Mouse (Mus musculus): ENCODE results near the gene Fem1a. TPM values are rescaled to one million over a fixed set of nuclear protein-coding genes. Genes with fewer than 3 reads are reported as not detected.

The Fem1a gene
- total and polyA plus RNA-seq, 3 experiments, result 16.6 to 26.0 (median 17.5) TPM

DNA sequence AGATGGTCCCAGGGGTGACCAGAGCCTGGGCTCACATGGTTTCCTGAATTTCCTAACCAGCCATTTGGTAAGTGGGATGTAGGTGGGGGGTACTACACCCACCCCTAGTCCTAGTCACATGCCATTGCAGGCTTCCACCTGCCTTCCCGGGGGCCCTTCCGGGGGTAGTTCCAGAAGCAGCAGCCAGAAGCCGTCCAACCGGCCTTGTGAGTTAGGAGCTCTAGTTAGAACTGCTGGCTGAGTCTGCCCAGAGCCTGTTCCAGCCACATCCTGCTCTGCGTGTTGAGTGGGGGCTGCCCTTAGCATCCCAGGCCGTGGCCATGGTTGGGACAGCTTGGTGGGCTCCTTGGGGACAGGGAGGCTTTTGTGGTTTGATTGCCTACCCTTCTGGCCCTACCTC, 51.5 kb downstream of the Fem1a start:
- peaks cover 20 to 58% of the 10 kb centered on the region in 2 experiments for H3K4me1 ChIP-seq (ENCODE audit: control insufficient read depth in 1 of 2, insufficient read depth in 2 of 2)
- no peak overlapping the region for H3K4me2 ChIP-seq (ENCODE audit: insufficient read depth, low read depth, poor library complexity, severe bottlenecking)
- dilution Hi-C loops (cut with MboI; ENCODE audit: extremely low pct_ligation_motif_present, extremely low pct_unique_long_range_greater_than_20kb, low sequenced_read_pairs), result no loop called here
- peak overlapping the region; percentile 14; the same call in 1 of the 2 replicates for H3K27ac ChIP-seq (ENCODE audit: insufficient read depth, low read depth)
- H3K36me3 ChIP-seq (replicated peaks in 1 of 2; ENCODE audit: control insufficient read depth in 1 of 2, insufficient read depth in 1 of 2, low read length in 1 of 2), result peaks cover 70 to 81% of the 10 kb centered on the region in 2 experiments
- TF ChIP-seq MAFK (IDR thresholded peaks at IDR 0.05; ENCODE audit: insufficient replicate concordance, low read length) (no peak), USF1 (IDR thresholded peaks at IDR 0.05; ENCODE audit: low read depth, low read length) (no peak), MAZ (IDR thresholded peaks at IDR 0.05; ENCODE audit: low read depth, low read length) (no peak), POLR2AphosphoS2 (IDR thresholded peaks at IDR 0.05; ENCODE audit: low read depth, low read length) (no peak), CHD2 (IDR thresholded peaks at IDR 0.05; ENCODE audit: low read length) (no peak), ZKSCAN1 (IDR thresholded peaks at IDR 0.05; ENCODE audit: borderline replicate concordance, low read depth, low read length) (no peak), EP300 (IDR thresholded peaks at IDR 0.05; ENCODE audit: low read length) (no peak), POLR2A (IDR thresholded peaks at IDR 0.05; ENCODE audit: low read depth, low read length) (no peak), MEF2A (IDR thresholded peaks at IDR 0.05; ENCODE audit: borderline replicate concordance, low read depth, low read length) (no peak), SMC3 (IDR thresholded peaks at IDR 0.05; ENCODE audit: low read depth, low read length) (no peak), ZMIZ1 (IDR thresholded peaks at IDR 0.05; ENCODE audit: low read depth, low read length) (no peak)
- DNase-seq (ENCODE audit: extremely low read depth), result no peak
- in situ Hi-C loops (cut with MboI; ENCODE audit: low pct_ligation_motif_present, low pct_unique_long_range_greater_than_20kb, low sequenced_read_pairs), result no loop called here
- no peaks in the 10 kb centered on the region for H3K27me3 ChIP-seq (replicated peaks)
- no peaks in the 10 kb centered on the region for H3K9me3 ChIP-seq (replicated peaks; ENCODE audit: low read length)
- peaks cover 55% of the 10 kb centered on the region for H3K79me2 ChIP-seq (replicated peaks; ENCODE audit: control insufficient read depth, extremely low read depth, insufficient read depth, poor library complexity, severe bottlenecking)
- no peak overlapping the region for H3K4me3 ChIP-seq (replicated peaks in 1 of 3; ENCODE audit: low read depth in 2 of 3, low read length in 2 of 3, poor library complexity in 1 of 3)
- no peak overlapping the region for H3K9ac ChIP-seq (ENCODE audit: insufficient read depth, low read depth)

DNA sequence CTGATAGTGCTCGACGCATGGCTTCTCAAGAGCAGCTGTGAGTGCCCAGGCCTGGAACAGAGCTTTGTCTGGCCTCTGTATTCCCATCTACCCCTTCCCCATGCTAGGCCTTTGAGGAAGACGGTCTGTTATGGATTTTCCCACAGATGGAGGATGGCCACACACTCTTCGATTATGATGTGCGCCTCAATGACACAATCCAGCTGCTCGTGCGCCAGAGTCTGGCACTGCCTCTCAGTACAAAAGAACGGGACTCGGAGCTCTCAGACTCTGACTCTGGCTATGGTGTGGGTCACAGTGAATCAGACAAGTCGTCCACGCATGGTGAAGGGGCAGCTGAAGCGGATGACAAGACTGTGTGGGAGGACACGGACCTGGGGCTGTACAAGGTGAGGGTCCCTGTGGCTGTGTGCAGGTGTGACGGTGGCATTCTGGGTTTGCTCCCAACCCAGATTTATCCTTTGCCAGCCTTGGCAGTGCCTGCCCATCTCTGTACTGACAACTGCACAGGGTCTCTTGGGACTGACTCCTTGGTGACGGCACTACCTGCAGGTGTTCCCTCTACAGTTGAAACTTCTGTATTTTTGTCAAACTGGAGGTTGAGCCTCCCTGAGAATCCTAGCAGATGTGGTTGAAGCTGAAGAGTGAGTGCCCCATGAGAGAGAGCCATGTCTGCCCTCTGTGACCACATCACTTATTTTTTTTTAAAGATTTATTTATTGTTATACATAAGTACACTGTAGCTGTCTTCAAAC, 52.8 kb downstream of the Fem1a start:
- Histone ChIP-seq H3K9me3 (replicated peaks; ENCODE audit: low read length) (no peaks in the 10 kb centered on the region), H3K9ac (ENCODE audit: insufficient read depth, low read depth) (no peak overlapping the region), H3K79me2 (replicated peaks; ENCODE audit: control insufficient read depth, extremely low read depth, insufficient read depth, poor library complexity, severe bottlenecking) (peaks cover 52% of the 10 kb centered on the region), H3K4me3 (replicated peaks in 1 of 3; ENCODE audit: low read depth in 2 of 3, low read length in 2 of 3, poor library complexity in 1 of 3) (no peak overlapping the region), H3K27ac (ENCODE audit: insufficient read depth, low read depth) (0 out of 2 replicates have a peak overlapping the region, but pooled peaks have one; percentile 28), H3K4me1 (ENCODE audit: control insufficient read depth in 1 of 2, insufficient read depth in 2 of 2) (peaks cover 20 to 58% of the 10 kb centered on the region in 2 experiments), H3K4me2 (ENCODE audit: insufficient read depth, low read depth, poor library complexity, severe bottlenecking) (no peak overlapping the region), H3K36me3 (replicated peaks in 1 of 2; ENCODE audit: control insufficient read depth in 1 of 2, insufficient read depth in 1 of 2, low read length in 1 of 2) (peaks cover 80 to 94% of the 10 kb centered on the region in 2 experiments), H3K27me3 (replicated peaks) (no peaks in the 10 kb centered on the region)
- DNase-seq (ENCODE audit: extremely low read depth), result peak; percentile 64
- dilution Hi-C loops (cut with MboI; ENCODE audit: extremely low pct_ligation_motif_present, extremely low pct_unique_long_range_greater_than_20kb, low sequenced_read_pairs) (no loop called here), in situ Hi-C loops (cut with MboI; ENCODE audit: low pct_ligation_motif_present, low pct_unique_long_range_greater_than_20kb, low sequenced_read_pairs) (no loop called here)
- TF ChIP-seq ELF1 (IDR thresholded peaks at IDR 0.05; ENCODE audit: low read depth, low read length), result no peak
- TF ChIP-seq ETS1 (conservative IDR thresholded peaks at IDR 0.05; ENCODE audit: low read depth, low read length), result peak; percentile 41; the same call in 1 of the 2 replicates
- TF ChIP-seq EP300 (IDR thresholded peaks at IDR 0.05; ENCODE audit: low read length), result peak; percentile 41; the same call in 1 of the 2 replicates
- TF ChIP-seq ZNF384 (IDR thresholded peaks at IDR 0.05; ENCODE audit: low read depth, low read length), result peak; percentile 29; the same call in 1 of the 2 replicates

Other genes starting within 250 kb of the Fem1a start
- 29.3 and 33.5 TPM in 2 replicates for gene Sh3gl1, start 220.2 kb upstream of the Fem1a start, total RNA-seq (2012; rRNA removed)
- 38.0 and 39.4 TPM in 2 replicates for gene Sh3gl1, start 220.2 kb upstream of the Fem1a start, total RNA-seq (2014; rRNA removed)
- 32.1 and 39.0 TPM in 2 replicates for gene Sh3gl1, start 220.2 kb upstream of the Fem1a start, polyA plus RNA-seq (2012; ENCODE audit: insufficient read length, low read depth)
- gene Chaf1a, start 216.4 kb upstream of the Fem1a start, total RNA-seq (2012; rRNA removed), result 39.3 and 55.0 TPM in 2 replicates
- gene Chaf1a, start 216.4 kb upstream of the Fem1a start, total RNA-seq (2014; rRNA removed), result 18.4 and 18.6 TPM in 2 replicates
- gene Chaf1a, start 216.4 kb upstream of the Fem1a start, polyA plus RNA-seq (2012; ENCODE audit: insufficient read length, low read depth), result 97.1 and 135 TPM in 2 replicates
- 26.8 and 27.8 TPM in 2 replicates for gene Ubxn6, start 181.8 kb upstream of the Fem1a start, total RNA-seq (2012; rRNA removed)
- 23.9 and 29.1 TPM in 2 replicates for gene Ubxn6, start 181.8 kb upstream of the Fem1a start, total RNA-seq (2014; rRNA removed)
- gene Ubxn6, start 181.8 kb upstream of the Fem1a start, polyA plus RNA-seq (2012; ENCODE audit: insufficient read length, low read depth), result 24.6 and 26.9 TPM in 2 replicates
- 68.9 and 79.9 TPM in 2 replicates for gene Hdgfl2, start 177.2 kb upstream of the Fem1a start, total RNA-seq (2012; rRNA removed)
- 35.3 and 41.1 TPM in 2 replicates for gene Hdgfl2, start 177.2 kb upstream of the Fem1a start, total RNA-seq (2014; rRNA removed)
- gene Hdgfl2, start 177.2 kb upstream of the Fem1a start, polyA plus RNA-seq (2012; ENCODE audit: insufficient read length, low read depth), result 93.6 and 126 TPM in 2 replicates
- gene Plin4, start 147.0 kb upstream of the Fem1a start, total RNA-seq (2012; rRNA removed), result 0.04 TPM in 2 replicates
- not detected in 2 replicates for gene Plin4, start 147.0 kb upstream of the Fem1a start, total RNA-seq (2014; rRNA removed)
- gene Plin4, start 147.0 kb upstream of the Fem1a start, polyA plus RNA-seq (2012; ENCODE audit: insufficient read length, low read depth), result 0.04 TPM in 1 of 2 replicates, not detected in the other
- gene Plin5, start 139.2 kb upstream of the Fem1a start, total RNA-seq (2012; rRNA removed), result 0.04 TPM in 1 of 2 replicates, not detected in the other
- not detected in 2 replicates for gene Plin5, start 139.2 kb upstream of the Fem1a start, total RNA-seq (2014; rRNA removed)
- not detected in 2 replicates for gene Plin5, start 139.2 kb upstream of the Fem1a start, polyA plus RNA-seq (2012; ENCODE audit: insufficient read length, low read depth)
- gene Lrg1, start 134.8 kb upstream of the Fem1a start, total RNA-seq (2012; rRNA removed), result not detected in 2 replicates
- gene Lrg1, start 134.8 kb upstream of the Fem1a start, total RNA-seq (2014; rRNA removed), result not detected in 2 replicates
- gene Lrg1, start 134.8 kb upstream of the Fem1a start, polyA plus RNA-seq (2012; ENCODE audit: insufficient read length, low read depth), result not detected in 2 replicates
- 1.5 and 2.2 TPM in 2 replicates for gene Sema6b, start 116.5 kb upstream of the Fem1a start, total RNA-seq (2012; rRNA removed)
- gene Sema6b, start 116.5 kb upstream of the Fem1a start, total RNA-seq (2014; rRNA removed), result 0.71 and 0.78 TPM in 2 replicates
- 1.3 TPM in 2 replicates for gene Sema6b, start 116.5 kb upstream of the Fem1a start, polyA plus RNA-seq (2012; ENCODE audit: insufficient read length, low read depth)
- 1.9 and 2.4 TPM in 2 replicates for gene Tnfaip8l1, start 94.3 kb upstream of the Fem1a start, total RNA-seq (2012; rRNA removed)
- gene Tnfaip8l1, start 94.3 kb upstream of the Fem1a start, total RNA-seq (2014; rRNA removed), result 2.0 and 2.6 TPM in 2 replicates
- gene Tnfaip8l1, start 94.3 kb upstream of the Fem1a start, polyA plus RNA-seq (2012; ENCODE audit: insufficient read length, low read depth), result 1.6 and 1.9 TPM in 2 replicates
- 101 and 106 TPM in 2 replicates for gene Mydgf, start 72.9 kb upstream of the Fem1a start, total RNA-seq (2012; rRNA removed)
- 85.0 and 85.5 TPM in 2 replicates for gene Mydgf, start 72.9 kb upstream of the Fem1a start, total RNA-seq (2014; rRNA removed)
- 61.1 and 76.0 TPM in 2 replicates for gene Mydgf, start 72.9 kb upstream of the Fem1a start, polyA plus RNA-seq (2012; ENCODE audit: insufficient read length, low read depth)
- 23.0 and 23.5 TPM in 2 replicates for gene Dpp9, start 37.9 kb upstream of the Fem1a start, total RNA-seq (2012; rRNA removed)
- 13.5 and 13.8 TPM in 2 replicates for gene Dpp9, start 37.9 kb upstream of the Fem1a start, total RNA-seq (2014; rRNA removed)
- gene Dpp9, start 37.9 kb upstream of the Fem1a start, polyA plus RNA-seq (2012; ENCODE audit: insufficient read length, low read depth), result 34.9 and 37.9 TPM in 2 replicates
- gene Ticam1, start 20.0 kb downstream of the Fem1a start, total RNA-seq (2012; rRNA removed), result 15.9 and 17.6 TPM in 2 replicates
- gene Ticam1, start 20.0 kb downstream of the Fem1a start, total RNA-seq (2014; rRNA removed), result 4.5 and 6.4 TPM in 2 replicates
- gene Ticam1, start 20.0 kb downstream of the Fem1a start, polyA plus RNA-seq (2012; ENCODE audit: insufficient read length, low read depth), result 14.6 and 18.6 TPM in 2 replicates
- gene Plin3, start 36.1 kb downstream of the Fem1a start, total RNA-seq (2012; rRNA removed), result 18.8 and 23.3 TPM in 2 replicates
- gene Plin3, start 36.1 kb downstream of the Fem1a start, total RNA-seq (2014; rRNA removed), result 17.0 and 17.3 TPM in 2 replicates
- gene Plin3, start 36.1 kb downstream of the Fem1a start, polyA plus RNA-seq (2012; ENCODE audit: insufficient read length, low read depth), result 17.9 and 18.5 TPM in 2 replicates
- not detected in 2 replicates for gene Arrdc5, start 43.5 kb downstream of the Fem1a start, total RNA-seq (2012; rRNA removed)
- gene Arrdc5, start 43.5 kb downstream of the Fem1a start, total RNA-seq (2014; rRNA removed), result not detected in 2 replicates
- gene Arrdc5, start 43.5 kb downstream of the Fem1a start, polyA plus RNA-seq (2012; ENCODE audit: insufficient read length, low read depth), result 0.23 TPM in 1 of 2 replicates, not detected in the other
- gene Uhrf1, start 46.5 kb downstream of the Fem1a start, total RNA-seq (2012; rRNA removed), result 220 and 249 TPM in 2 replicates
- gene Uhrf1, start 46.5 kb downstream of the Fem1a start, total RNA-seq (2014; rRNA removed), result 144 and 161 TPM in 2 replicates
- gene Uhrf1, start 46.5 kb downstream of the Fem1a start, polyA plus RNA-seq (2012; ENCODE audit: insufficient read length, low read depth), result 184 and 249 TPM in 2 replicates
- gene Kdm4b, start 69.3 kb downstream of the Fem1a start, total RNA-seq (2012; rRNA removed), result 12.5 and 19.5 TPM in 2 replicates
- 9.8 and 12.3 TPM in 2 replicates for gene Kdm4b, start 69.3 kb downstream of the Fem1a start, total RNA-seq (2014; rRNA removed)
- 10.5 and 14.2 TPM in 2 replicates for gene Kdm4b, start 69.3 kb downstream of the Fem1a start, polyA plus RNA-seq (2012; ENCODE audit: insufficient read length, low read depth)
- gene Ptprs, start 219.7 kb downstream of the Fem1a start, total RNA-seq (2012; rRNA removed), result 31.6 and 41.1 TPM in 2 replicates
- 10.4 and 11.3 TPM in 2 replicates for gene Ptprs, start 219.7 kb downstream of the Fem1a start, total RNA-seq (2014; rRNA removed)
- 20.7 and 27.0 TPM in 2 replicates for gene Ptprs, start 219.7 kb downstream of the Fem1a start, polyA plus RNA-seq (2012; ENCODE audit: insufficient read length, low read depth)